Mouse (Mus musculus) kidney, postnatal 4 days (tissue): ENCODE measurements around the gene Vps29.
A peak's percentile ranks its signal among the peaks of the same experiment; 100 is the strongest.

Experiments
- DNase-seq, 2 experiments: peaks; one replicate each; pipeline ENCODE4 v3.0.0; 2021; ENCODE audit warnings: mixed read lengths in 2 of 2

Vps29 gene

GRCm38 (mm10) chr5:122336554-122337294, 17.4 kb upstream of the Vps29 start:
- no peak for DNase-seq

- DNase-seq, result no peak
These were observed 11.3 kb upstream of the Vps29 start for GRCm38 (mm10) chr5:122342874-122343273.

- DNase-seq, result no peak
These were observed 10.4 kb upstream of the Vps29 start for GRCm38 (mm10) chr5:122343768-122344167.

GRCm38 (mm10) chr5:122344260-122344659, 9.9 kb upstream of the Vps29 start:
- peak; percentile 86 to 87 for DNase-seq

- DNase-seq, result no peak
These were observed 8.4 kb upstream of the Vps29 start for GRCm38 (mm10) chr5:122345777-122346176.

- DNase-seq, result no peak
These were observed 411 bp downstream of the Vps29 start for GRCm38 (mm10) chr5:122354492-122355067.

- DNase-seq, result no peak
These were observed 17.5 kb downstream of the Vps29 start, which contains the start of gene Gpn3 for GRCm38 (mm10) chr5:122371591-122372191. Gene Gpn3 (plus strand): TSS chr5:122371876.

GRCm38 (mm10) chr5:122372192-122372769, 18.1 kb downstream of the Vps29 start, which contains the start of gene Fam216a:
Gene Fam216a (minus strand): TSS chr5:122372364.
- DNase-seq, result peak; percentile 99 to 100

GRCm38 (mm10) chr5:122372878-122373277, 18.7 kb downstream of the Vps29 start:
- DNase-seq, result no peak

GRCm38 (mm10) chr5:122377101-122377833, 23.1 kb downstream of the Vps29 start:
- no peak for DNase-seq

GRCm38 (mm10) chr5:122378171-122378570, 24.0 kb downstream of the Vps29 start:
- DNase-seq, result no peak

- peak; percentile 83 to 87 for DNase-seq
These were observed 25.4 kb downstream of the Vps29 start for GRCm38 (mm10) chr5:122379374-122380155.

GRCm38 (mm10) chr5:122390006-122390405, 35.8 kb downstream of the Vps29 start:
- DNase-seq, result no peak

GRCm38 (mm10) chr5:122390671-122391070, 36.5 kb downstream of the Vps29 start:
- DNase-seq, result no peak

GRCm38 (mm10) chr5:122391178-122391785, 37.1 kb downstream of the Vps29 start:
- no peak for DNase-seq

GRCm38 (mm10) chr5:122391786-122392180, 37.6 kb downstream of the Vps29 start, which contains the start of gene Arpc3:
Gene Arpc3 (plus strand): TSS chr5:122391878.
- DNase-seq, result peak; percentile 95

- peak; percentile 28 to 56 for DNase-seq
These were observed 38.2 kb downstream of the Vps29 start for GRCm38 (mm10) chr5:122392227-122393004.

GRCm38 (mm10) chr5:122393887-122394286, 39.7 kb downstream of the Vps29 start:
- DNase-seq, result peak; percentile 90 to 91

- DNase-seq, result peak; percentile 42 to 73
These were observed 42.6 kb downstream of the Vps29 start for GRCm38 (mm10) chr5:122396791-122397190.

- DNase-seq, result no peak
These were observed 43.3 kb downstream of the Vps29 start for GRCm38 (mm10) chr5:122397495-122397894.

GRCm38 (mm10) chr5:122399871-122400270, 45.7 kb downstream of the Vps29 start:
- no peak for DNase-seq
